Mouse (Mus musculus): ENCODE results near the gene Bptf.
"Not testable (repeated sequence)": the region's sequence is repeated elsewhere in the genome, so short reads cannot be mapped to it uniquely, and the experiment has no call there.

Gene Bptf

GRCm38 (mm10) chr11:107046766-107047620 is 84.9 kb downstream of the Bptf start:
- DNase-seq: no peak

- DNase-seq: no peak
Observed at GRCm38 (mm10) chr11:107045546-107045945, 86.4 kb downstream of the Bptf start.

- DNase-seq: peak; percentile 84
Observed at GRCm38 (mm10) chr11:107044321-107044720, 87.6 kb downstream of the Bptf start.

GRCm38 (mm10) chr11:107043361-107043760 is 88.6 kb downstream of the Bptf start:
- DNase-seq: no peak

GRCm38 (mm10) chr11:107041396-107041795 is 90.5 kb downstream of the Bptf start:
- no peak for DNase-seq

GRCm38 (mm10) chr11:107039417-107039816 is 92.5 kb downstream of the Bptf start:
- no peak for DNase-seq

GRCm38 (mm10) chr11:107034085-107034810 is 97.7 kb downstream of the Bptf start:
- DNase-seq: no peak

- no peak for DNase-seq
Observed at GRCm38 (mm10) chr11:107031635-107032034, 100.3 kb downstream of the Bptf start.

- DNase-seq: no peak
Observed at GRCm38 (mm10) chr11:107029536-107029935, 102.4 kb downstream of the Bptf start.

GRCm38 (mm10) chr11:107028754-107029153 is 103.2 kb downstream of the Bptf start:
- no peak for DNase-seq

- no peak for DNase-seq
Observed at GRCm38 (mm10) chr11:107028275-107028618, 103.7 kb downstream of the Bptf start.

- DNase-seq: peak; percentile 87
Observed at GRCm38 (mm10) chr11:107027431-107028274, 104.3 kb downstream of the Bptf start.

GRCm38 (mm10) chr11:107026554-107027430 is 105.1 kb downstream of the Bptf start:
- DNase-seq: no peak

GRCm38 (mm10) chr11:107025411-107026321 is 106.3 kb downstream of the Bptf start, which contains the start of gene 1810010H24Rik:
1810010H24Rik (plus strand) TSS chr11:107025681.
- DNase-seq: peak; percentile 39

GRCm38 (mm10) chr11:107024406-107024805 is 107.5 kb downstream of the Bptf start:
- DNase-seq: no peak

- peak; percentile 60 for DNase-seq
Observed at GRCm38 (mm10) chr11:107022050-107022683, 109.8 kb downstream of the Bptf start.

GRCm38 (mm10) chr11:107019722-107020121 is 112.2 kb downstream of the Bptf start:
- not testable (repeated sequence) for DNase-seq

GRCm38 (mm10) chr11:107019318-107019717 is 112.6 kb downstream of the Bptf start:
- no peak for DNase-seq

- DNase-seq: no peak
Observed at GRCm38 (mm10) chr11:107018606-107019005, 113.3 kb downstream of the Bptf start.

- DNase-seq: no peak
Observed at GRCm38 (mm10) chr11:107017339-107017886, 114.5 kb downstream of the Bptf start.

Measured in lung, postnatal 14 days (tissue).